Mouse (Mus musculus): ENCODE measurements around the gene Slc38a4.

GRCm38 (mm10) chr15:97060102-97060501 lies 4.3 kb upstream of the Slc38a4 start:
- TF ChIP-seq POLR2A (IDR thresholded peaks at IDR 0.05; ENCODE audit: borderline replicate concordance, insufficient read depth, low read length) (no peak), CTCF (IDR thresholded peaks at IDR 0.05; ENCODE audit: borderline replicate concordance, insufficient read depth, low read depth, low read length) (no peak)
